In genomic region chr4:89281236-89281635, GRCm38 (mm10) we compare ENCODE assay signal across 23 mouse cellular contexts. TPM values are rescaled to one million over a fixed set of nuclear protein-coding genes. Genes with fewer than 3 reads are reported as not detected.
"Had no signal": no experiment of that assay in that cellular context is flagged by ENCODE, and none has a peak within 500 bp of the region (broad histone marks: within the 10 kb centered on the region; RNA-seq: fewer than 3 reads in every experiment).

No protein-coding gene starts in this region.

- H3K27ac ChIP-seq: limb, embryonic 13.5 days; liver, embryonic 12.5 days; liver, embryonic 15.5 days; lung, embryonic 15.5 days; midbrain, embryonic 10.5 days; neural tube, embryonic 12.5 days; neural tube, embryonic 15.5 days; stomach, postnatal 0 days had no signal

- H3K4me3 ChIP-seq: limb, embryonic 13.5 days; liver, embryonic 12.5 days; liver, embryonic 15.5 days; neural tube, embryonic 15.5 days had no signal

- H3K9me3 ChIP-seq: limb, embryonic 13.5 days; liver, embryonic 12.5 days; liver, embryonic 15.5 days; lung, embryonic 15.5 days; midbrain, embryonic 10.5 days; neural tube, embryonic 12.5 days; neural tube, embryonic 15.5 days had no signal

- DNase-seq: kidney, adult 18-20 months; kidney, adult 9 months; kidney, postnatal 14 days; left cerebral cortex, postnatal 4 days; liver; lung, adult 18-20 months; lung, postnatal 10 days; midbrain, embryonic 14.5 days; right cerebral cortex, adult 18-20 months; right cerebral cortex, postnatal 14 days; thymus, postnatal 25 days had no signal

- H3K36me3 ChIP-seq: limb, embryonic 13.5 days; liver, embryonic 12.5 days; liver, embryonic 15.5 days; lung, embryonic 15.5 days; midbrain, embryonic 10.5 days; neural tube, embryonic 12.5 days; neural tube, embryonic 15.5 days had no signal

- H3K4me1 ChIP-seq: liver, embryonic 12.5 days; liver, embryonic 15.5 days; neural tube, embryonic 12.5 days; neural tube, embryonic 15.5 days had no signal

- ATAC-seq: liver, embryonic 12.5 days had no signal

- H3K9ac ChIP-seq: limb, embryonic 13.5 days; liver, embryonic 12.5 days; liver, embryonic 15.5 days; lung, embryonic 15.5 days; neural tube, embryonic 12.5 days; neural tube, embryonic 15.5 days had no signal

RNA-seq across cellular contexts. Expression of gene Cdkn2a, which starts 13.2 kb away (rescaled TPM):
- total RNA-seq: megakaryocyte progenitor cell, adult 5-6 weeks had no signal
- polyA plus RNA-seq: kidney, embryonic 16.5 days; limb, embryonic 13.5 days; liver, embryonic 12.5 days; liver, embryonic 15.5 days; lung, embryonic 15.5 days; midbrain, embryonic 10.5 days; midbrain, embryonic 14.5 days; neural tube, embryonic 12.5 days; neural tube, embryonic 15.5 days; stomach, embryonic 14.5 days; stomach, postnatal 0 days; thymus, postnatal 0 days had no signal

RNA-seq across cellular contexts. Expression of gene Cdkn2b, which starts 29.6 kb away (rescaled TPM):
- total RNA-seq: megakaryocyte progenitor cell, adult 5-6 weeks had no signal
- polyA plus RNA-seq: liver, embryonic 15.5 days had no signal
